Mouse (Mus musculus): ENCODE measurements at regions not wholly inside any gene's neighbourhood (a gene's known extent, or its start where the extent isn't known, plus 50 kb on each side); places are given as distances from the start of the nearest gene placed in this dataset.
A peak's percentile ranks its signal among the peaks of the same experiment; 100 is the strongest.

- no peak overlapping the region for H3K27ac ChIP-seq (ENCODE audit: low read depth, low read length)
- no peaks in the 10 kb centered on the region for H3K9me3 ChIP-seq (ENCODE audit: control insufficient read depth, low read length)
- WGBS = 61% methylated on average over 5 of the region's 5 CpGs
- DNase-seq (ENCODE audit: low spot score) = no peak
- H3K4me3 ChIP-seq (ENCODE audit: low read depth, low read length) = no peak overlapping the region
- no peaks in the 10 kb centered on the region for H3K4me1 ChIP-seq (replicated peaks; ENCODE audit: control insufficient read depth, insufficient read depth, low read length)
- no peaks in the 10 kb centered on the region for H3K27me3 ChIP-seq (ENCODE audit: control insufficient read depth, insufficient read depth, low read length)
- H3K4me2 ChIP-seq (replicated peaks; ENCODE audit: low read depth, low read length) = no peak overlapping the region
- H3K36me3 ChIP-seq (ENCODE audit: control insufficient read depth, insufficient read depth, low read length) = no peaks in the 10 kb centered on the region
- ATAC-seq (ENCODE audit: low FRiP score) = no peak
- H3K9ac ChIP-seq (ENCODE audit: low read depth, low read length) = no peak overlapping the region
These were observed 65.0 kb upstream of the Tmco5 start for GRCm38 (mm10) chr2:116813559-116813895.

- Histone ChIP-seq H3K9me3 (ENCODE audit: control insufficient read depth, low read length) (no peaks in the 10 kb centered on the region), H3K4me3 (ENCODE audit: low read depth, low read length) (no peak overlapping the region), H3K27ac (ENCODE audit: low read depth, low read length) (no peak overlapping the region), H3K27me3 (ENCODE audit: control insufficient read depth, insufficient read depth, low read length) (no peaks in the 10 kb centered on the region), H3K36me3 (ENCODE audit: control insufficient read depth, insufficient read depth, low read length) (no peaks in the 10 kb centered on the region), H3K4me2 (replicated peaks; ENCODE audit: low read depth, low read length) (no peak overlapping the region; the same call in 1 of the 2 replicates), H3K9ac (ENCODE audit: low read depth, low read length) (no peak overlapping the region), H3K4me1 (replicated peaks; ENCODE audit: control insufficient read depth, insufficient read depth, low read length) (no peaks in the 10 kb centered on the region)
- no peak for DNase-seq (ENCODE audit: low spot score)
- 60% methylated on average over 6 of the region's 6 CpGs for WGBS
- ATAC-seq (ENCODE audit: low FRiP score) = no peak
These were observed 61.4 kb upstream of the Tmco5 start for GRCm38 (mm10) chr2:116817134-116817533.

GRCm38 (mm10) chr2:116817561-116817960, 60.9 kb upstream of the Tmco5 start:
- no peak for ATAC-seq (ENCODE audit: low FRiP score)
- Histone ChIP-seq H3K27ac (ENCODE audit: low read depth, low read length) (no peak overlapping the region), H3K9ac (ENCODE audit: low read depth, low read length) (no peak overlapping the region), H3K36me3 (ENCODE audit: control insufficient read depth, insufficient read depth, low read length) (no peaks in the 10 kb centered on the region), H3K4me3 (ENCODE audit: low read depth, low read length) (no peak overlapping the region), H3K27me3 (ENCODE audit: control insufficient read depth, insufficient read depth, low read length) (no peaks in the 10 kb centered on the region), H3K4me2 (replicated peaks; ENCODE audit: low read depth, low read length) (peak overlapping the region; percentile 5; the same call in 1 of the 2 replicates), H3K4me1 (replicated peaks; ENCODE audit: control insufficient read depth, insufficient read depth, low read length) (no peaks in the 10 kb centered on the region), H3K9me3 (ENCODE audit: control insufficient read depth, low read length) (no peaks in the 10 kb centered on the region)
- no peak for DNase-seq (ENCODE audit: low spot score)
- 59% methylated on average over 9 of the region's 9 CpGs for WGBS

DNA sequence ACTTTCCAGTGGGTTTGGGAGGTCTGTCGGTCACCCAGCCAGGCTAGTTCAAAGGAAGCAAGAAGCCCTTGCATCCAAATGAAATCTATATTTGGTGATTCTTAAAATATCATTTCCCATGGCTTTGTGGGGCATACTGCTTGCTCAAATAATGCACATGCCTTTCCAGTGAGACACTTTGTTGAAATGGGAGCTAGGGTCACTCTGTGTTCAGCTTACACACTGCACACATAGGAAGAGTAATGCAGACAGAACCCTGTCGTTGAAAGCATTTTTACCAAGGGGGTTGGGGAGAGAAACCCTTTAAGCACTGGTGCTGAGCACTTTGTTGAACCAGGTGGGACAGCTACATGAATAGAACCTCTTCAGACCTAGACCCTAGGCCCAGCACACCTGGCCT, 59.9 kb upstream of the Tmco5 start:
- DNase-seq (ENCODE audit: low spot score) (no peak), ATAC-seq (ENCODE audit: low FRiP score) (no peak)
- H3K4me3 ChIP-seq (ENCODE audit: low read depth, low read length) = no peak overlapping the region
- no peaks in the 10 kb centered on the region for H3K27me3 ChIP-seq (ENCODE audit: control insufficient read depth, insufficient read depth, low read length)
- WGBS = 62% methylated on average over 2 of the region's 2 CpGs
- no peaks in the 10 kb centered on the region for H3K9me3 ChIP-seq (ENCODE audit: control insufficient read depth, low read length)
- no peak overlapping the region for H3K9ac ChIP-seq (ENCODE audit: low read depth, low read length)
- H3K4me1 ChIP-seq (replicated peaks; ENCODE audit: control insufficient read depth, insufficient read depth, low read length) = no peaks in the 10 kb centered on the region
- no peak overlapping the region for H3K4me2 ChIP-seq (replicated peaks; ENCODE audit: low read depth, low read length)
- H3K27ac ChIP-seq (ENCODE audit: low read depth, low read length) = 0 out of 2 replicates have a peak overlapping the region, but pooled peaks have one; percentile 10
- H3K36me3 ChIP-seq (ENCODE audit: control insufficient read depth, insufficient read depth, low read length) = no peaks in the 10 kb centered on the region

DNA sequence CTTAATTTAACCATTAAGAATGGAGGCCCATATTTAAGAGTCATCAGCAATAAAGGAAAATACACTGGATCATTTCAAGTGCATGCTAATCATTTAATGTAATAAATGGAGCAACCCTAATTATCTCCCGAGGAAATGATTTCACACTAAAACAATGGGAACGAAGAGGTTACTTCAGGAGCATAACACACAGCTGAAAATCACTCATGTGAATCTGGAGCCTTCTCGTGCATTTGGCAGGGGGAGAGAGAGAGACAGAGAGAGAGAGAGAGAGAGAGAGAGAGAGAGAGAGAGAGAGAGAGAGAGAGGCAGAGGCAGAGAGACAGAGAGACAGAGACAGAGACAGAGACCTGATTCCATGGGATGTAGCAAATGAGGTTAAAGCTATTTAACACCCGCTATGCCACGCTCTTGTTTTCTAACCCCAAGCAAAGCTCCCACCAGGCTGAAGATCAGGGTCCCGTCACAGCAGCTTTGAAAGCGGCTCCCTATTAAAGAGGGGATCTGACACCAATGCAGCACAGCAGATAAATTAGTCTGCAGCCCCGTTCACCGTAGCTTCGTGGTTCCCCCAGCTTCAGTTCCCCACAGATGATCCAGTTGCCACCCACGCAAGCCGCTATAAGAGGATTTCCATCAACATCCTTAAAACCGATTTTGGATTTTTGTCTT, 59.3 kb upstream of the Tmco5 start:
- H3K9ac ChIP-seq (ENCODE audit: low read depth, low read length) = no peak overlapping the region
- no peaks in the 10 kb centered on the region for H3K4me1 ChIP-seq (replicated peaks; ENCODE audit: control insufficient read depth, insufficient read depth, low read length)
- no peak overlapping the region for H3K27ac ChIP-seq (ENCODE audit: low read depth, low read length)
- no peaks in the 10 kb centered on the region for H3K9me3 ChIP-seq (ENCODE audit: control insufficient read depth, low read length)
- ATAC-seq (ENCODE audit: low FRiP score) (no peak), DNase-seq (ENCODE audit: low spot score) (no peak)
- H3K4me3 ChIP-seq (ENCODE audit: low read depth, low read length) = no peak overlapping the region
- H3K4me2 ChIP-seq (replicated peaks; ENCODE audit: low read depth, low read length) = no peak overlapping the region
- H3K36me3 ChIP-seq (ENCODE audit: control insufficient read depth, insufficient read depth, low read length) = no peaks in the 10 kb centered on the region
- no peaks in the 10 kb centered on the region for H3K27me3 ChIP-seq (ENCODE audit: control insufficient read depth, insufficient read depth, low read length)
- 47% methylated on average over 13 of the region's 13 CpGs for WGBS

DNA sequence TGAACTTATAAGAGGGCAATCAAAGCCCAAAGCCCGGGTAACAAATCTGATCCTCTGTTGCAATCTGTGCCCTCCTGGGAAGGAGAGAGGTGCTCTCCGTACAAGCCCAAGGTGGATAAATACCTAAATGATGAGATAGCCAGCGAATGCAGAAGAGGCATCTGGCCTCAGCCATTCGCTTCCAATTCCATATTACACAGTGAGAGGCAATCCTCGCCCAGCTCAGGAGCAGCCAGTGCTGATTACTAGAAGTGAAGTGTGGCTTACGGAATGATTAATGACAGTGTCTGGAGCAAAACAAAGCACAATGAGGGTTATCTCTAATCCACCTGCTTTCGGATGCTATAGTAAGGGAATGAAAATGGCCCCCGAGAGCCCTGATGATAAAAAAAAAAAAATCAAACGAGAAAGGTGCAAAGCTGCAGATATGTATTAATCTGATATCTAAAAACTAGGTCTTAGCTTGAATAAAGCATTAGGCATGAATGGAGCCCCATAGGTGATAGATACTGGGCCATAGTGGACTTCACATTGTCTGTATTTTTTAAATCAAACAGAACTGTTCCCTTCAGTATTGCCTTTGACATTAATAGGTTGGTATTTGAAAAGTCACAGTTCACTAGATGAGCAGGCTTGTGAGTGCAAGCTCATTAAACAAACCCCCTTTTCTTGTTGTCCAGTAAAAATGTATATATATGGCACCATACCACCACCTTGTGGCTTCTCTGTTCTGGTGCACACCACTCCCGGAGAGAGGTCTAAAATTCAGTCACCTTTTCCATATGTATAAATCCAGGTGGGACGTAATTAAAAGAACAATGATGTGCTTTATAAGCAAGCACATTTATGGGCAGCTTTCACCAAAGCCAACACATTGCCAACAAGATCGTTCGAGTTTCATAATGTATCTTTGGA, 57.4 kb upstream of the Tmco5 start:
- no peak overlapping the region for H3K4me3 ChIP-seq (ENCODE audit: low read depth, low read length)
- H3K9me3 ChIP-seq (ENCODE audit: control insufficient read depth, low read length) = no peaks in the 10 kb centered on the region
- H3K4me2 ChIP-seq (replicated peaks; ENCODE audit: low read depth, low read length) = no peak overlapping the region
- H3K27ac ChIP-seq (ENCODE audit: low read depth, low read length) = peak overlapping the region; percentile 49
- no peaks in the 10 kb centered on the region for H3K36me3 ChIP-seq (ENCODE audit: control insufficient read depth, insufficient read depth, low read length)
- H3K27me3 ChIP-seq (ENCODE audit: control insufficient read depth, insufficient read depth, low read length) = no peaks in the 10 kb centered on the region
- peak; percentile 60 for DNase-seq (ENCODE audit: low spot score)
- no peaks in the 10 kb centered on the region for H3K4me1 ChIP-seq (replicated peaks; ENCODE audit: control insufficient read depth, insufficient read depth, low read length)
- peak; percentile 80 for ATAC-seq (ENCODE audit: low FRiP score)
- 61% methylated on average over 13 of the region's 13 CpGs for WGBS
- no peak overlapping the region for H3K9ac ChIP-seq (ENCODE audit: low read depth, low read length)

Measured in hindbrain, embryonic 11.5 days (tissue).